Mouse (Mus musculus) regulatory T cell (primary cell): Measurements from ENCODE around the gene Tgfbr2.
"Not testable (repeated sequence)": the region's sequence is repeated elsewhere in the genome, so short reads cannot be mapped to it uniquely, and the experiment has no call there.

ENCODE experiments used
- in situ Hi-C: fragments of 300-600 bp; cut with MboI, MseI; formaldehyde crosslinking; loops from one replicate; pipeline ENCODE4 v1.15.1; 2025; ENCODE audit warnings: high pct_unique_total_duplicates

Tgfbr2 gene

DNA sequence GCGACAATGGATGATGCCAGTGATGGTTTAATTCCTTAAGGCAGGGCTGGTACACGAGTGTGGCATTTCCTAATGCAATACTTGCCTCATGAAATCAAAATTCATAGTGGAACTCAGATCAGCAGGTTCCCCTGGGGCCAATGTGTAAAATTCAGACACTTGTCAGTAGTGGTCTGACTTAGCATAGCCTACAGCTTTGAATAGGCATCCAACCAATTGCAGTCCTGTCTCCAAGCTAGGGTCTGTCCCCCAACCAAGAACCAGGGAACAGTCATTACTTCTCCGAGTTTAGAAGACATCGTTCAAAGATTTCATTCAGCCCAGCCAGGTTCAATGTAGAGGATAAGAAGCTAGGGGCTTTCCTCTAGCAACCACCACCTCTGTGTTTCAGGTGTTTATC, 93.4 kb downstream of the Tgfbr2 start:
- in situ Hi-C loops, result no loop called here

DNA sequence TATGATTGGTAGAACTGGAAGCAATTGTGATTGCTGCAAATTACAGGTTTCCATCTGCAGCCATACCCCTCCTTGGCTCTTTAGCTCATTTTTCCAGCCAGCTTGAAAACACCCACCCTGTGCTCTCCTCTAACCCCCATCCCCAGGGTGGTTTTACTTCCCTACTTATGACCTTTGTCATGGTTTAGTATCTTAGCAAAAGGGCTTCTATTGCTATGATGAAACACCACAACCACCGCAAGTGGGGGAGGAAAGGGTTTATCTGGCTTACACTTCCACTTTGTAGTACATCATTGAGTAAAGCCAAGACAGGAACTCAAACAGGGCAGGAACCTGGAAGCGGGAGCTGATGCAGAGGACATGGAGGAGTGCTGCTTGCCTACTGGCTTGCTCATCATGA, 97.7 kb downstream of the Tgfbr2 start:
- in situ Hi-C loops, result no loop called here

DNA sequence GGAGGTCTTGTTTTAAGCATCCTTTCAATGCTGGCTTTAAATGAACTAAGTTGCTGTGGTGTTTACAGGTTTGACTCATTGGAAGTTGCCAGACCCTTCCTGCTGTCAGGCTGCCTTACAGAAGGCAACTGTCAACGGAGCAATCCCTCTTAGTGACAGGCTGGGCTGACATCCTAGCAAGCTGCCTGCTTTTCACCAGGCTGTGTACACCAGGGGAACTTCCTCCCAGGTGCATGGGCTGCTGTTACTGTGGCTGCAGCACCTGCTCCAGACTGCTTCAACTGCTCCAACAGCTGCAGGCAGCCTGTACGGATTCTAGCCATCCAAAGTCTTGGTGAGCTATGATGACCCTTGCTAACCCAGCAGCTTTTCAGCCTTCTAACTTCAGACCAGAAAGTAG, 98.2 kb downstream of the Tgfbr2 start:
- in situ Hi-C loops, result no loop called here

DNA sequence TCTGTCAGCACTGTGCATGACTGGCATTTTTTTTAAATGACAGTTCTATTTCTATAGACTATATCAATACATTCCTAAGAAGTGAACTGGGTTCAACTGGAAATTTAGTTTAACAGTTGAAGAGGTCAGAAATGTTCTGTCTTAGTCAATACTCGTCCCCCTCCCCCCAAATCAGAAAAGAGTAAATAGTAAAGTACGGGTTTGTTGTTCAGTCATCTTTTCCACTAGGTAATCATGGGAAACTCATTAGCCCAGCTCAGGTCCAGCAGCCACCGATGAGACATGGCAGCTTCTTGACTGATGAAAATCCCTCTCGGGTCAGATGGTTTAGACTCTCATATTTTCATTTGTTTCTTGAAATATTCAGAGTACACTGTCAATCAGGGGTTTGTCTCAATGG, 99.0 kb downstream of the Tgfbr2 start:
- in situ Hi-C loops, result no loop called here

DNA sequence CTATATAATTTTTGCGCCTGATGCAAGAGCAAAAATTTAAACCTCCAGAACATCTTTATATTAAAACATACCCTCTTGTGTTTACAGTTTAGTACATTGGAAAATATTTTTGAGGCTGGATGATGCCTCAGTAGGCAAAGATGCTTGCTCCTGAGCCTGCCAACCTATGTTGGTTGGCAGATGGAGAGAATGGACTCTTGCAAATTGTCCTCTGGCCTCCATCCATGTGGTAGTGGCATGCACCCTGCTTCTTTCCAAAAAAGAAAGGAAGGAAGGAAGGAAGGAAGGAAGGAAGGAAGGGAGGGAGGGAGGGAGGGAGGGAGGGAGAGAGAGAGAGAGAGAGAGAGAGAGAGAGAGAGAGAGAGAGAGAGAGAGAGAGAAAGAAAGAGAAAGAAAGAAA, 103.6 kb downstream of the Tgfbr2 start:
- in situ Hi-C loops, result loop anchor here (25.0 kb wide), 1 partner anchor 466 kb away; no protein-coding TSS in a partner anchor

GRCm38 (mm10) chr9:116064774-116065173, 110.4 kb downstream of the Tgfbr2 start:
- in situ Hi-C loops, result loop anchor here (25.0 kb wide), 1 partner anchor 473 kb away; no protein-coding TSS in a partner anchor

- in situ Hi-C loops, result loop anchor here (25.0 kb wide), 1 partner anchor 477 kb away; no protein-coding TSS in a partner anchor
These were observed 114.5 kb downstream of the Tgfbr2 start for GRCm38 (mm10) chr9:116060691-116061090.

DNA sequence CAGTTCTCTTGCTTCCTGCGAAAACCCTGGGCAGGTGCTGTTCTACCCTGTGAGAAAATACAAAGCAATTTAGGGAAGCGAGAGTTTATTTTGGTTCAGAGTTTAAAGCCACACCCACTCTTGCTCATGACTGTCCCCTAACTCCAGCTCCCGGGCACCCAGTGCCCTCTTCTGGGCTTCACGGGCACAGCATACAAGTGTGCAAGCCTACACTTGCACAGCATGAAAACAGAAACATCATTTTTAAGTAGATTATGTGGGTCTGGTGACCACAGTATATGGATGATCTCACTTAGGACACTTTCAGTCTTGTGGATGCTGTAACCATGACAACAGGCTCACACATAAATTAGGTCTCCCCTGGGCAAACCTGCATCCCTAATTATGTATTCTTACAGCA, 116.0 kb downstream of the Tgfbr2 start:
- in situ Hi-C loops, result loop anchor here (25.0 kb wide), 1 partner anchor 478 kb away; no protein-coding TSS in a partner anchor

DNA sequence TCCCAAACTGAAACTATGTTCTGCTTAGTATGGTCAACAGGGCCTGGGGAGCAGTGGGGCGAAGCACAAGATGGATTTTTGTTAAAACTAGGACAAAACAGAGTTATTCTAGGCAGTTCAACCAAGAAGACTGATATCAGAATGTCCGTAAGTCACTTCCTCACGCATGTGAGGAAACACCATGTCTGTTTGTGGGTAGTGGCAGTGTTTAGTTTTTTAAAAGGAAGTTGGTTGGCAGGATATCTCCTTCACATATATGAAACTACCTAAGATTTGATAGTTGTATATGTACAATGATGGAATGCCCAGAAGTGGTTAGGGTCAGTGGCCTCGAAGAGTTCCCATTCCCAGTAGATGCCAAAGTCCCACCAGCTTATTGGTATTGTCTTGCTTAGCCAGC, 116.7 kb downstream of the Tgfbr2 start:
- in situ Hi-C loops, result loop anchor here (25.0 kb wide), 1 partner anchor 479 kb away; no protein-coding TSS in a partner anchor

GRCm38 (mm10) chr9:116053976-116054375, 121.2 kb downstream of the Tgfbr2 start:
- in situ Hi-C loops, result loop anchor here (25.0 kb wide), 1 partner anchor 483 kb away; no protein-coding TSS in a partner anchor

DNA sequence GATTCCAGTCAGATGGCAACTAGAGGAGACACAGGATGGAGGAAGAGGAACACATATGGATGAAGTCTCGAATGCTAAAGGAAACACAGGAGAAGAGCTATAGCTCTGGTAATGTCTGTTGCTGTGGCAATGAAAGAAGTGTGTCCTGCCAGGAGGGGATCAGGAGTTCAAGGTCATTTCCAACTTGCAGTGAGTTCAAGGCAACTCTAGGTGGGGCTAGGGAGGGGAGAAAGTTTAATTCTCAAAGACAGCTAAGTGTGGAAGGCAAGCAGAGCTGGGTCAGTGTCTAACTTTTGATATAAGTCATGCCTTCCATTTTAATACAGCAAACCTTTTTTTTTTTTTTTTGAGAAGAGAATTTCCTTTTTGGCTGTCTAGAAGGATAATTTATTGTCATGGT, 125.2 kb downstream of the Tgfbr2 start:
- in situ Hi-C loops, result loop anchor here (5.0 to 25.0 kb wide), 2 partner anchors 183 to 487 kb away; no protein-coding TSS in a partner anchor

DNA sequence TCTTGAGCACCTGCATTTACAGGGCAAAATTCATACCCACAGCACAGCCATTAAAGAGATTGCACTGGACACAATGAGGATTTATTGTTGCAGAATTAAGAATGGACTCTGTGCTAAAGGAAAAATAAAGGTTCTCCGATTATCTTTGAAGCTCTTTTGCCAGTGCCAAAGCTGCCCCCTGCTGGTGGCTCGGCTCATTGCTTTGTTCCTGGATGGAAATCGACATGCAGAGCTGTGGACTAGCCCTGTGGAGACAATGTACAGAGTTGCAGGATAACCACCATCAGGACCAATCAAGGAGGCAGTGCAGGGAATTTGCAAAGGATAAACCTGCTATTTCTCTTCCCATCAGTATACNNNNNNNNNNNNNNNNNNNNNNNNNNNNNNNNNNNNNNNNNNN, 133.4 kb downstream of the Tgfbr2 start:
- in situ Hi-C loops, result no loop called here

DNA sequence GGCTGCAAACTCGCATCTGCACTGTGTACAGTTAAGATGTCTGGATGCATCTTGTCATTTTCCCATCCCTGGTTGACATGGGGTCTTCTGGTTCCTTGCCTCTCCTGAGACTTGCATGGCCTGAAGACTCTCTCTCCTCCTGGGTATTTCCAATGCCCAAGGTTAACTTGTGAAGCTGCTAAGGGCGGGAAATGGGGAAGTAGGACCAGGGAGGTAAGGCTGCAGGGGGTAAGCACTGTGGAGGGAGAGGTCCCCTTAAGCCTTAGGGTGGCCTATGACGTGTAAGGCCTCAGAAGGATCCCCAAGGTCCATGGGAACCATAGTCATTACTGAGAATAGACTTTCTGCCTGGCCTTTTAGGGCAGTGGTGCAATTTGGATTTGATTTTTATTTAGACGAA, 133.8 kb downstream of the Tgfbr2 start:
- in situ Hi-C loops, result no loop called here

DNA sequence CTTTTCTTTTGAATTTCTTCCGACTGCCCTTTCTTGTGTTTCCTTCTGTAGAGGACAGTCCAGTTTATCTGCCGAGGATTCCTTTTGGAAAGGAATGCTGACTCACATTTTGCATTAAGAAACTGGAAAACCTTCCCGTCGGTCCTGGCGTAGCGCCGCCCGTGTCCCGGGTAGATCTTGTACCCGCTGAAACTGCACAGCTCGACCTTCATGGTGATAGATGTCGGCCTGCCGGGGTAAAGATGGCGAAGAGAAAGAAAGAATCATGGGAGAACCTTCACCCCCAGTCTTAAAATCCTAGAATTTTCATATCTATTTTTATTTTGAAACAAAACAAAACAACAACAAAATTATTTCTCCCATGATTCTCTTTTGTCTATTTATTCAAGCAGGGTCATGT, 134.3 kb downstream of the Tgfbr2 start:
- in situ Hi-C loops, result not testable (repeated sequence)

DNA sequence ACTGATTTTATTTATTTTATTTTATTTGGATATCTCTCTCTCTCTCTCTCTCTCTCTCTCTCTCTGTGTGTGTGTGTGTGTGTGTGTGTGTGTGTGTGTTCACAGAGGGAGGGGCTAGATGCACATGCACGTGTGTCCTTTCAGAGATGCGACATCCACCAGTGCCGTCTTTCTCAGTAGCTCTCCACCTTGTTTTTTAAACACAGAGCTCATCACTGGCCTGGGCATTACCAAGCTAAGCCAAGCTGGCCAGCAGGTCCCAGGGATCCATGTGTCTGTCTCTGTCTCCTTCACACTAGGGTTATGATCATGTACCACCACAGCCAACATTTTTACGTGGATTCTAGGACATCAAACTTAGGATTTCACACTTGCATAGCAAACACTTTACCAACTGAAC, 135.2 kb downstream of the Tgfbr2 start:
- in situ Hi-C loops, result no loop called here

- in situ Hi-C loops, result no loop called here
These were observed 136.9 kb downstream of the Tgfbr2 start for GRCm38 (mm10) chr9:116038275-116038674.
